ENCODE assay signal across 23 mouse cellular contexts in genomic region chr16:56062981-56063380, GRCm38 (mm10). TPM values are rescaled to one million over a fixed set of nuclear protein-coding genes. Genes with fewer than 3 reads are reported as not detected.
DNase-seq lines count a peak whose midpoint lies in the region; ATAC-seq and TF ChIP-seq lines count a peak whose summit lies in the region.
"Had no signal": no experiment of that assay in that cellular context is flagged by ENCODE, and none has a peak within 500 bp of the region (broad histone marks: within the 10 kb centered on the region; RNA-seq: fewer than 3 reads in every experiment).

No protein-coding gene starts in this region.

- no peaks in the 10 kb centered on the region for H3K4me1 ChIP-seq in liver, adult 2 months (ENCODE audit: control insufficient read depth, insufficient read depth, low read length)
- H3K4me1 ChIP-seq in embryonic facial prominence, embryonic 10.5 days: no peaks in the 10 kb centered on the region
- no peaks in the 10 kb centered on the region for H3K4me1 ChIP-seq in intestine, embryonic 15.5 days (replicated peaks)
- H3K4me1 ChIP-seq: embryonic facial prominence, embryonic 15.5 days; heart, embryonic 15.5 days; hindbrain, embryonic 12.5 days had no signal

- ATAC-seq in intestine, embryonic 15.5 days: no peak
- ATAC-seq: hindbrain, embryonic 16.5 days; inflammation-experienced regulatory T-cells, adult 6 months had no signal

- H3K9ac ChIP-seq in liver, adult 2 months (ENCODE audit: low read depth, low read length): no peak overlapping the region
- H3K9ac ChIP-seq in intestine, embryonic 15.5 days: no peak overlapping the region
- H3K9ac ChIP-seq: embryonic facial prominence, embryonic 15.5 days; heart, embryonic 15.5 days; hindbrain, embryonic 12.5 days had no signal

- H3K27me3 ChIP-seq in liver, adult 2 months (ENCODE audit: control insufficient read depth, insufficient read depth, low read length): no peaks in the 10 kb centered on the region
- no peaks in the 10 kb centered on the region for H3K27me3 ChIP-seq in embryonic facial prominence, embryonic 10.5 days (replicated peaks; ENCODE audit: low read depth, poor library complexity, severe bottlenecking)
- no peaks in the 10 kb centered on the region for H3K27me3 ChIP-seq in intestine, embryonic 15.5 days (replicated peaks)
- H3K27me3 ChIP-seq: CH12.LX; embryonic facial prominence, embryonic 15.5 days; hindbrain, embryonic 12.5 days had no signal

- TF ChIP-seq POLR2A in liver, adult 2 months (IDR thresholded peaks at IDR 0.05; ENCODE audit: extremely low read depth, insufficient read depth, low read length): no peak

- no peak for TF ChIP-seq CTCF in liver, adult 2 months (IDR thresholded peaks at IDR 0.05; ENCODE audit: low read depth, low read length)

- DNase-seq in embryo, embryonic 11 days: peak; percentile 13
- no peak for DNase-seq in embryo, embryonic 10.5 days (ENCODE audit: low spot score)
- DNase-seq in liver, adult 2 months (ENCODE audit: extremely low read depth, low read depth, low spot score): peak; percentile 31
- DNase-seq in liver (no peak), 416B (ENCODE audit: low read depth) (peak; percentile 49)
- DNase-seq in embryonic facial prominence, embryonic 10.5 days (ENCODE audit: low spot score): peak; percentile 13
- DNase-seq in right cerebral cortex, postnatal 4 days: no peak
- DNase-seq: adrenal gland, adult 8-10 months; adrenal gland, postnatal 36 days; cerebellum, adult 2 months; cerebellum, postnatal 10 days; gastrocnemius, adult 2 months; gastrocnemius, postnatal 25 days; heart, postnatal 14 days had no signal

- H3K27ac ChIP-seq in liver, adult 2 months (replicated peaks; ENCODE audit: insufficient read depth, low read depth, low read length): no peak overlapping the region
- no peak overlapping the region for H3K27ac ChIP-seq in embryonic facial prominence, embryonic 10.5 days (replicated peaks)
- H3K27ac ChIP-seq in intestine, embryonic 15.5 days: no peak overlapping the region
- H3K27ac ChIP-seq: embryonic facial prominence, embryonic 15.5 days; forebrain, embryonic 10.5 days; gastrocnemius, adult 2 months; heart, embryonic 15.5 days; hindbrain, embryonic 12.5 days had no signal

- H3K4me2 ChIP-seq in intestine, embryonic 15.5 days (replicated peaks): no peak overlapping the region
- H3K4me2 ChIP-seq: embryonic facial prominence, embryonic 15.5 days; heart, embryonic 11.5 days; heart, embryonic 15.5 days; hindbrain, embryonic 12.5 days had no signal

- H3K79me2 ChIP-seq in liver, adult 2 months (ENCODE audit: control insufficient read depth, insufficient read depth, low read length): no peaks in the 10 kb centered on the region

- H3K36me3 ChIP-seq in liver, adult 2 months (ENCODE audit: control insufficient read depth, insufficient read depth, low read length): no peaks in the 10 kb centered on the region
- no peaks in the 10 kb centered on the region for H3K36me3 ChIP-seq in embryonic facial prominence, embryonic 10.5 days (replicated peaks)
- no peaks in the 10 kb centered on the region for H3K36me3 ChIP-seq in intestine, embryonic 15.5 days
- H3K36me3 ChIP-seq: embryonic facial prominence, embryonic 15.5 days; forebrain, embryonic 10.5 days; heart, embryonic 15.5 days; hindbrain, embryonic 12.5 days had no signal

- 50% methylated on average over 11 of the region's 11 CpGs for WGBS in liver, adult 2 months
- 66% methylated on average over 11 of the region's 11 CpGs for WGBS in embryonic facial prominence, embryonic 10.5 days
- 58% methylated on average over 11 of the region's 11 CpGs for WGBS in intestine, embryonic 15.5 days

- no peak overlapping the region for H3K4me3 ChIP-seq in liver, adult 2 months (ENCODE audit: insufficient read depth, low read depth, low read length)
- H3K4me3 ChIP-seq in embryonic facial prominence, embryonic 10.5 days: no peak overlapping the region
- H3K4me3 ChIP-seq in intestine, embryonic 15.5 days (replicated peaks): no peak overlapping the region
- H3K4me3 ChIP-seq: embryonic facial prominence, embryonic 15.5 days; forebrain, embryonic 10.5 days; gastrocnemius, adult 2 months; heart, embryonic 15.5 days; hindbrain, embryonic 12.5 days had no signal

- no peaks in the 10 kb centered on the region for H3K9me3 ChIP-seq in embryonic facial prominence, embryonic 10.5 days
- H3K9me3 ChIP-seq in intestine, embryonic 15.5 days: no peaks in the 10 kb centered on the region
- H3K9me3 ChIP-seq: embryonic facial prominence, embryonic 15.5 days; forebrain, embryonic 10.5 days; heart, embryonic 15.5 days; hindbrain, embryonic 12.5 days had no signal

RNA-seq across cellular contexts. Expression of gene Senp7, which starts 14.8 kb away (rescaled TPM):
- 6.7 and 6.9 TPM in 2 replicates for total RNA-seq in liver, adult 2 months (2014; rRNA removed)
- 1.2 and 1.3 TPM in 2 replicates for polyA plus RNA-seq in liver, adult 2 months (2012; rRNA removed)
- 30.9 and 35.3 TPM in 2 replicates for polyA plus RNA-seq in embryonic facial prominence, embryonic 10.5 days (2016; fragmentation: Nextera tagmentation; extraction: Ambion mirVana)
- polyA plus RNA-seq in intestine, embryonic 15.5 days (2015; fragmentation: Nextera tagmentation; extraction: Ambion mirVana): 21.3 and 21.6 TPM in 2 replicates

RNA-seq across cellular contexts. Expression of gene Trmt10c, which starts 25.4 kb away (rescaled TPM):
- 9.7 and 10.5 TPM in 2 replicates for total RNA-seq in liver, adult 2 months (2014; rRNA removed)
- 3.7 and 3.8 TPM in 2 replicates for polyA plus RNA-seq in liver, adult 2 months (2012; rRNA removed)
- 33.6 TPM in 2 replicates for polyA plus RNA-seq in embryonic facial prominence, embryonic 10.5 days (2016; fragmentation: Nextera tagmentation; extraction: Ambion mirVana)
- 26.4 and 32.3 TPM in 2 replicates for polyA plus RNA-seq in intestine, embryonic 15.5 days (2015; fragmentation: Nextera tagmentation; extraction: Ambion mirVana)

RNA-seq across cellular contexts. Expression of gene Pcnp, which starts 33.4 kb away (rescaled TPM):
- 55.8 and 67.7 TPM in 2 replicates for total RNA-seq in liver, adult 2 months (2014; rRNA removed)
- 8.7 and 11.6 TPM in 2 replicates for polyA plus RNA-seq in liver, adult 2 months (2012; rRNA removed)
- polyA plus RNA-seq in embryonic facial prominence, embryonic 10.5 days (2016; fragmentation: Nextera tagmentation; extraction: Ambion mirVana): 307 and 319 TPM in 2 replicates
- polyA plus RNA-seq in intestine, embryonic 15.5 days (2015; fragmentation: Nextera tagmentation; extraction: Ambion mirVana): 189 and 209 TPM in 2 replicates

Comparison
In these comparisons a context has a peak if more than half of its experiments do, and no peak if none do; other contexts are left out.
1. DNase-seq: peak in embryo, embryonic 11 days (single experiment), liver, adult 2 months (single experiment), 416B (single experiment) and embryonic facial prominence, embryonic 10.5 days (single experiment); none in embryo, embryonic 10.5 days (single experiment), liver (single experiment) and right cerebral cortex, postnatal 4 days (single experiment).
2. RNA of gene Pcnp, which starts 33.4 kb away (polyA plus RNA-seq): 307 to 319 TPM in embryonic facial prominence, embryonic 10.5 days and 189 to 209 TPM in intestine, embryonic 15.5 days; 8.7 to 11.6 TPM in liver, adult 2 months; every median in the first group is over 10 times any median in the second.